Mouse (Mus musculus) cerebellum, adult 2 months (tissue): Measurements from ENCODE around the gene Cabin1.

Source experiments
- CTCF ChIP-seq: fragments of 200-500 bp; IDR thresholded peaks from 2 replicates; pipeline ENCODE4 v1.5.1; 2011; ENCODE audit warnings: low read depth, mild to moderate bottlenecking, control low read depth, low read length, moderate library complexity, borderline replicate concordance; ENCODE audit not compliant: insufficient read depth
- POLR2A ChIP-seq: fragments of 200-500 bp; IDR thresholded peaks from 2 replicates; pipeline ENCODE4 v1.6.1; 2011; ENCODE audit warnings: low read length, control low read depth, borderline replicate concordance; ENCODE audit not compliant: insufficient read depth

DNA sequence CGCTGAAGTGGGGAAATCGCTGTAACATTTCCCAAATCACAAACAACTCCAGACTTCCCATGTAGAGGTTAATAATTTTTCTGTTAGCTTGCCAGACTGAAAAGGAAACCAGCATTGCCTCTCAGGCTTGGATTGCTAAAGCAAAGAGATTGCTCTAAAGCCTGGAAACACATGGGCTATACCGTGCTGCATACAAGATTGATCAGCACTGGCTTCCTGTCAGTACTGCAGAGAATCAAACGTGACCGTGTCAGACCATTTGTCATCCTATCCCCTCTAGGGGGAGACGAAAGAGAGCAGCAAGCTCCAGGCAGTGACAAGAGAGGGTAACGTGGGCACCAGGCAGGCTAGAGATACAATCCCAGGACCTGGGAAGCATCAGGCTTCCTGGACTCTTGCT is 26.6 kb upstream of the Cabin1 start:
- TF ChIP-seq POLR2A = no peak
- TF ChIP-seq CTCF = no peak
